30 mouse cellular contexts compared by ENCODE assay signal in the genomic region with DNA sequence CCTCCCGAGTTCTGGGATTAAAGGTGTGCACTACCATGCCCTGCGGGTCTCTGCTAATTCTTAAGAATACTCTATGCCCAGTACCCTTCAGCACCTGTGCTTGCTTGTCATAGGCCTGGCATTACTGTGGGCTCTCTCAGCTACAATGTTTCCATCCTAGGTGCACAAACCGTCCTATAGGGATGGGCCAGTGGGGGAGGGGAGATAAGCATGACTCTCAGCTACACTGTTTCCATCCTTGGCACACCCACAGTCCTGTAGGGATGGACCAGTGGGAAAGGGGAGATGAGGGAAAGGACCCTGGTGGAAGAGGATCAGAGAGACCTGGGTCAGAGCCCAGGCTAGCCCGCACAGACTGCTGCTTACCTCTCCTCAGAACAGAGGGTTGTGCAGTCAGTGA. TPM values are rescaled to one million over a fixed set of nuclear protein-coding genes. Genes with fewer than 3 reads are reported as not detected.
"Had no signal": no experiment of that assay in that cellular context is flagged by ENCODE, and none has a peak within 500 bp of the region (broad histone marks: within the 10 kb centered on the region; RNA-seq: fewer than 3 reads in every experiment).

No protein-coding gene starts in this region.

- DNase-seq: gastrocnemius, postnatal 14 days; gastrocnemius, postnatal 36 days; heart, adult 11 months; heart, adult 2 months; heart, postnatal 14 days; heart, postnatal 36 days; kidney, adult 18-20 months; kidney, adult 8-10 months; kidney, postnatal 10 days; kidney, postnatal 25 days; kidney, postnatal 4 days; liver had no signal

- H3K4me1 ChIP-seq: heart, embryonic 13.5 days; heart, embryonic 15.5 days; hindbrain, embryonic 13.5 days; hindbrain, embryonic 15.5 days; intestine, embryonic 15.5 days had no signal

- H3K36me3 ChIP-seq: heart, embryonic 13.5 days; heart, embryonic 15.5 days; hindbrain, embryonic 13.5 days; hindbrain, embryonic 15.5 days; intestine, embryonic 15.5 days; limb, embryonic 10.5 days; limb, embryonic 12.5 days had no signal

- H3K27me3 ChIP-seq: hindbrain, embryonic 15.5 days; intestine, embryonic 15.5 days had no signal

- H3K4me2 ChIP-seq: heart, embryonic 13.5 days; heart, embryonic 15.5 days; hindbrain, embryonic 13.5 days; hindbrain, embryonic 15.5 days; intestine, embryonic 15.5 days; limb, embryonic 12.5 days; liver, embryonic 11.5 days had no signal

- H3K9ac ChIP-seq: heart, embryonic 13.5 days; heart, embryonic 15.5 days; hindbrain, embryonic 13.5 days; hindbrain, embryonic 15.5 days; intestine, embryonic 15.5 days; limb, embryonic 12.5 days had no signal

- ATAC-seq: inflammation-experienced regulatory T-cells, adult 6 months; intestine, embryonic 15.5 days; intestine, postnatal 0 days had no signal

- H3K4me3 ChIP-seq: heart, adult 2 months; heart, embryonic 13.5 days; heart, embryonic 15.5 days; hindbrain, embryonic 13.5 days; hindbrain, embryonic 15.5 days; intestine, embryonic 15.5 days; layer of hippocampus, adult 2 months; left cerebral cortex, adult 2 months; limb, embryonic 10.5 days; limb, embryonic 12.5 days had no signal

- H3K27ac ChIP-seq: heart, adult 2 months; heart, embryonic 13.5 days; heart, embryonic 15.5 days; hindbrain, embryonic 13.5 days; hindbrain, embryonic 15.5 days; intestine, embryonic 15.5 days; layer of hippocampus, adult 2 months; left cerebral cortex, adult 2 months; limb, embryonic 10.5 days; limb, embryonic 12.5 days had no signal

- H3K9me3 ChIP-seq: heart, embryonic 13.5 days; heart, embryonic 15.5 days; hindbrain, embryonic 13.5 days; hindbrain, embryonic 15.5 days; intestine, embryonic 15.5 days; limb, embryonic 10.5 days; limb, embryonic 12.5 days had no signal

RNA-seq across cellular contexts. Expression of a gene that starts 4.6 kb away (rescaled TPM):
- total RNA-seq: gastrocnemius, adult 18-20 months; gastrocnemius, adult 8-10 months; gastrocnemius, postnatal 14 days; gastrocnemius, postnatal 36 days; heart, postnatal 14 days; heart, postnatal 36 days; layer of hippocampus, adult 2 months; layer of hippocampus, postnatal 10 days; left cerebral cortex, postnatal 36 days had no signal
- polyA plus RNA-seq: heart, embryonic 15.5 days; heart, postnatal 0 days; hindbrain, embryonic 11.5 days; hindbrain, embryonic 13.5 days; hindbrain, embryonic 15.5 days; inflammation-experienced regulatory T-cells, adult 6 months; limb, embryonic 10.5 days; limb, embryonic 12.5 days; liver, embryonic 11.5 days had no signal

RNA-seq across cellular contexts. Expression of a gene that starts 6.3 kb away (rescaled TPM):
- total RNA-seq: gastrocnemius, adult 18-20 months; gastrocnemius, adult 8-10 months; gastrocnemius, postnatal 14 days; gastrocnemius, postnatal 36 days; heart, adult 2 months; heart, postnatal 36 days had no signal
- polyA plus RNA-seq: heart, embryonic 13.5 days; heart, postnatal 0 days had no signal
